Mouse (Mus musculus): ENCODE results near the gene Mfsd2a.

GRCm38 (mm10) chr4:122976885-122977284 is 15.9 kb upstream of the Mfsd2a start:
- TF ChIP-seq CTCF (IDR thresholded peaks at IDR 0.05; ENCODE audit: insufficient read depth, low read length) (no peak), POLR2A (IDR thresholded peaks at IDR 0.05; ENCODE audit: borderline replicate concordance, extremely low read depth, low read depth, low read length) (no peak)

Measured in lung, adult 2 months (tissue).